Mouse (Mus musculus): Measurements from ENCODE around the gene Btbd19. TPM values are rescaled to one million over a fixed set of nuclear protein-coding genes. Genes with fewer than 3 reads are reported as not detected.

Btbd19 gene
- polyA plus RNA-seq, 1 experiment, result 21.9 TPM

DNA sequence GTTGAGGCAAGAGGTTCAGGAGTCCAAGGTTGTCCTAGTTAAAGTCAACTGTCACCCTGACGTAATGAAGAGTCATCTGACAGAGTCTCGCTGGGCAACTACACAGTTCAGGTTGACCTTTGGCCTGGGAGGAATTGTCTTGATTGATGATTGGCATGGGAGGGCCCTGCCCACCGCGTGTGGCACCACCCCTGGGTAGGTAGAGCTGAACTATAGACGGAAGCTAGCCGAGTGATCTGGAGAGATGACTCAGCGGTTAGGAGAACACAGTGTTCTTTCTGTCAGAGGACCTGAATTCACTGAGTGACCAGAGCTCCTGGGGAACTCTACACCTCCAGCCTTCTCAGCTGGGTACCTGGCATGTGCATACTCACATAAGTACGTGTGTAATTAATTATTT is 10.5 kb upstream of the Btbd19 start:
- DNase-seq (ENCODE audit: extremely low spot score in 1 of 2, low spot score in 1 of 2), result no peak

DNA sequence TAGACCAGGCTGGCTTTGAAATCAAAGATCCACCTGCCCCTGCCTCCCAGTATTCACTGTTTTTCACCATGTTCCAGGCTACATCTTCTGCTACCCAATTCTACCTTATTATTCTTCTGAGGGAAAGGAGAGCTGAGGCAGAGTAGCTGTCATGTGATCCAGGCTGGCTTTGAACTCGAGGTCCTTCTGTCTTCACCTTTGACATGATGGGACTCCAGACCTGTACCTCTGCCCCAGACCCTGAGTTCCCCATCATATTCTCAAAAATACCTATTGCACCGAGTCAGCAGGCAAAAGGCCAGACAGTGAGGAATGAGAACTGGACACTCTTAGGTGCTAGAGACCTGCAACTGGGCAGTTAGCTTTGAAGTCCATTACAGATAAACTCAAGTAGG is 9.1 kb upstream of the Btbd19 start:
- no peak for DNase-seq (ENCODE audit: extremely low spot score in 1 of 2, low spot score in 1 of 2)

DNA sequence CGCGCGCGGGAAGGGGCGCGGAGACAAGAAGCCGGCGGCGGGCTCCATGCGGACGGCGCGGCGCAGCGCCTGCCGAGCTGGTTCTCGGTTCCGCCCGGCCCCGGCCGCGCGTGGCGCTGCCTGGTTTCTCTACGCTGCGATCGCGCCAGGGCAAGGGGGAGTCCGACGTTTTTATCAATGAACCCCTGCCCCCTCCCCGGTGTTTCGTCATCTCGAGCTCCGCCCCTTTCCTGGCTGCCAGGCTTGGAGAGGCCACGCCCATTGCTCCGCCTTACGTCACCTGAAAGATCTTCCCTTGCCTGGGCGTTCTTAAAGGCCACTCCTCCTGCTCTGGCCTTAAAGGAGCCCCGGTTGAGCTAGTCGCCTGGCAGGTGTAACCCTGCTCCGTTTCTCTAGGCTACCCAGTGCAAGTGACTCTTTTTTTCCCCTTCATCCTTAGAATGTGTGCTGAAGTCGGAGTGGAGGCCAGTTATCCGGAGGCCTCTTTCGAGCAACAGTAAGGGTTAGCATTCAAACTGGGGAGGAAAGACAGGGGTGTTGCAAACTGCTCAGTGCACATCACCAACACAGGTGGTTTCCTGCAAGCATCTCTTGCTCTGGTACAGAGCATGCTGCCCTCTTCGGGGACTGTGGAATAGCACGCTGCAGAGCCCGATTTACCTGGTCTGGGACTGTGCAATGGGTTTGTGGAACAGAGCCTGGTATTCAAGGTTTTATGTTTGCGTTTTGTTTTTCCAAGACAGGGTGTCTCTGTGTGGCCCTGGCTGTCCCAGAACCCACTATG is 8.5 kb upstream of the Btbd19 start, which contains the start of gene Plk3:
Gene Plk3 (minus strand): TSS at position 147 of the 784 bp plus-strand sequence.
- peak; percentile 95 to 99 for DNase-seq (ENCODE audit: extremely low spot score in 1 of 2, low spot score in 1 of 2)

DNA sequence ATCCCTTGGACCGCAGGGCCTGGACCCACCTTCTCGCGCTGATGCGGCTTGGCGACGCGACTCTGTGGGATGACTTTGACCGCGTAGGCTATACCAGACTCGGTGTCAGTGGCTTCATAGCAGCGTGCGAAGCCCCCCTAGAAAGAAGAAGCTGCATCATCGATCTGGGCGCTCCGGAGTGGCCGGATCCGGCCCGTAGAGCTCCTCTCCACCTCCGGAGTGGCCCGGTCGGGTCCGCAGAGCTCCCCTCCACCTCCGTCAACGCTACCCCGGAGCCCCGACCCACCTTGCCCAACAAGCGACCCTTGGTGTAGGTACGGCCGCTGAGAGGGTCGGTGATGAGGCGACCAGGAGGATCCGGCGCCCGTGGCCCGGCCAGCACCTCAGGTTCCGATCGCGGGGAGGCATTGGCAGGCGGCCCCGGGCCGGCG is 7.9 kb upstream of the Btbd19 start:
- no peak for DNase-seq (ENCODE audit: extremely low spot score in 1 of 2, low spot score in 1 of 2)

- DNase-seq (ENCODE audit: extremely low spot score in 1 of 2, low spot score in 1 of 2), result no peak
Observed at GRCm38 (mm10) chr4:117132794-117133143, 7.2 kb upstream of the Btbd19 start.

- DNase-seq (ENCODE audit: extremely low spot score in 1 of 2, low spot score in 1 of 2), result no peak
Observed at GRCm38 (mm10) chr4:117131890-117132793, 6.6 kb upstream of the Btbd19 start.

DNA sequence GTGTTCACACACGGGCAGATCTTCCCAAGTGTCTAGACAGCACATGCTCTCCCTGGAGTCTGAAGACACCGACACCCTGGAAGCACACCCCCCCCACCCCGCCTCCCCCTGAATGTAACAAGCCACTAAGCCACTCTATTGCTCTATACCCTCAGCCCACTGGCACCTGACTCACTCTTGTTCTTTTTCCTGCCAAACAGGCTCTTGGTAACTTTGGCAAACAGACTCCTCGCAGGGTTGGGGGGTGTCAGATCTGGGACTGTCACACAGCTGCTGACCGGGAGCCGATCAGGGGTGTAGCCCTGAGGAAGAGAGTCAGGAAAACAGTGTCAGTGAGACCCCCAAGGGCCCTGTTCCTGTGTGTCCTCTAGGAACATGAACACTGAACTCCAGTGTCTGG is 5.7 kb upstream of the Btbd19 start:
- no peak for DNase-seq (ENCODE audit: extremely low spot score in 1 of 2, low spot score in 1 of 2)

DNA sequence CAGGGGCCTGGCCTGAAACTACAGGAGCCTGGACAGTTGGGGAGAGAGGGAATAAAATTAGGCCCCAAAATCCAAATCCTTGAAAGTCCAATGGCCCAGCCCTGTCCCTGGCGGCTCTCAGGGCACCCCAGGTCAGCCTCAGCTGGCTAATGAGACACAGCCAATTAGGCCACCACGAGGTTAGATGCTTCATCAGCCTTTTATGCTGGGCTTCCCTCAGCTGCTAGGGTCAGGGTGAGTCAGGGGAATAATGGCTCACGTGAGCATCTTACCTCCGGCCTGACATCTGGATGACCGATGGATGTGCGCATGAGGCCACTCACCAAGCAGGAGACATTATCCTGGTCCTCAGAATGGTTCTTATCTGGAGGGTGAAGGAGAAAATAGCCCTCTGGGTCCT is 5.3 kb upstream of the Btbd19 start:
- DNase-seq (ENCODE audit: extremely low spot score in 1 of 2, low spot score in 1 of 2), result no peak

GRCm38 (mm10) chr4:117127991-117128686 is 2.6 kb upstream of the Btbd19 start:
- no peak for DNase-seq (ENCODE audit: extremely low spot score in 1 of 2, low spot score in 1 of 2)

- DNase-seq (ENCODE audit: extremely low spot score in 1 of 2, low spot score in 1 of 2), result no peak
Observed at GRCm38 (mm10) chr4:117126675-117127290, 1.3 kb upstream of the Btbd19 start, which contains the start of gene Tctex1d4. Gene Tctex1d4 (plus strand): TSS chr4:117126794.

GRCm38 (mm10) chr4:117125910-117126674 is 567 bp upstream of the Btbd19 start:
- peak in 1 of 2 experiments; percentile 40 for DNase-seq (ENCODE audit: extremely low spot score in 1 of 2, low spot score in 1 of 2)

- DNase-seq (ENCODE audit: extremely low spot score in 1 of 2, low spot score in 1 of 2), result peak in 1 of 2 experiments; percentile 41
Observed at GRCm38 (mm10) chr4:117124518-117125347, 792 bp downstream of the Btbd19 start.

DNA sequence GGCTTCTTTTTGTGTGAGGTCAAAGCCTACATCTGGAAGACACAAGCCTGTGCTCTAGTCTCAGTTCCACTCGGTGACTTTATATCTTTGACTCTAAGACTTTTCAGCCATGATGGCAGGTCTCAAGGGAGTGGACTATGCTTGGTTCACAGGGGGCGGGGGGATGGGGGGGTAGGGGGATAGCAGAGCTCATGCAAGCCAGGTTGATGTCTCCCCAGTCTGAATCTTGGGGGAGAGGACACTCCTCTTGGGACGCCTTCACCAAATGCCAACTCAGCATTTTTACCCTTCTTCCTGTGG is 1.4 kb downstream of the Btbd19 start:
- no peak for DNase-seq (ENCODE audit: extremely low spot score in 1 of 2, low spot score in 1 of 2)

GRCm38 (mm10) chr4:117123546-117124217 is 1.8 kb downstream of the Btbd19 start:
- DNase-seq (ENCODE audit: extremely low spot score in 1 of 2, low spot score in 1 of 2), result no peak

DNA sequence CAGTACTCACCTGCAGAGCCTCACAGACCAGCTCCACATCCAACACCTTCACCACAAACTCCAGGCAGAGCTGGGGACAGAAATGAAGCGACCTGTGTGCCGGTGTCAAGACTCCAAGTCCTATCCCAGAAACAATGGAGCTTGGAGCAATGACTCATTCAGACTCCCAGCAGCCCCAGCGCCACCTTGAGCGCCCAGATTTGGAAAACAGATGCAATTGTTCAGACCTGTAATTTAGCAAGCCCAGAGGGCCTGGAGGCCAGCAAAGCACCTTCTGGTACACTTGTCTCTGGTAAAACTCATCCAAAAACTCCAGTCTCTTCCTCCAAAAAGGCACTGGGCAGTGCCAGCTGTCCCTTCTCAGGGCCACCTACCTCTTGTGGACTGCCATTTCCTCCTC is 3.3 kb downstream of the Btbd19 start:
- DNase-seq (ENCODE audit: extremely low spot score in 1 of 2, low spot score in 1 of 2), result no peak

DNA sequence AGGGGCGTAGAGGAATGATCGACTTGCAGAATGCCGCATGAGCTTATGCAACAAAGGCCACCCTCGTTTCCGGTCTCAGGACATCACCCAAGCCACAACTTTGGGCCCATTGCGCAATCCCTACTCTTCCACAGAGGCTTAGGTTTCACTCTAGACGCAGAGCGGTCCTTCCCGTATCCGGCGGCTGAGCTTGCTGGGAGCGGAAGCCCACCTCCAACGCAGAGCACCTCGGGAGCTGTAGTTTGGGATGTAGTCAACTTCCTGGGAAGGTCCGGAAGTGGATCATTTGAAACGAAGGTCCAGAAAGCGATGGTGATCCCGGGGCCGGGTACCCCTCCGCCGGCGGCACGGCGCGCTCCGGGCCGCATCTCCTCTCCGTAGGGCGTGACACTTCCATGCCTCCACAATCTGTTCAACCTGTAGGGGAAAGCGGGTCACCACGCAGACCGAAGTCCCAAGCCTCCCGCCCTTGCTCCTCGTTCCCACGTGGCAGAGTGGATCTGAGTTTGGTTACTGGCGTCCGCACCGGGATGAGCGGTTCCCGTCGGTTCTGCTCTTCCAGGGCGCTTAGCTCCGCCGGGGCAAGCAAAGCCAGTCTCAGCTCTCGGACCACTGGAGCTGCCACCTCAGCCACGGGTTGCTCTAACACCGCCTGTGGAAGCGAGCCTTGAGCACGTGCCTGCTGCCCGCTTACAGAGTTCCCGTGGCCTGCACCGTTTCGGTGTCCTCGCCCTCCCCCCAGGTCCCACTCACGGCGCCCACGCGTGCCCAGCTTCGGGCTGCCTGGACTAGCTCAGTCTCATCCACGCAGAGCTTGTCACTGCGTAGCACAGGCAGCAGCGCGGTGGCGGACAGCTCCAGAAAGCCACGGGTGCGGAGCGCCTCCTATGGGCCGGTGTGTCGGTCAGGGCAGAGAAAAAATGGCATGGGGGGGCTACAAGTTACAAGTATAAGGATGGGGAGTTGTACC is 4.8 kb downstream of the Btbd19 start:
- DNase-seq (ENCODE audit: extremely low spot score in 1 of 2, low spot score in 1 of 2), result peak; percentile 97

- DNase-seq (ENCODE audit: extremely low spot score in 1 of 2, low spot score in 1 of 2), result no peak
Observed at GRCm38 (mm10) chr4:117120052-117120444, 5.5 kb downstream of the Btbd19 start.
